22 mouse cellular contexts compared by ENCODE assay signal in genomic region chr11:112125249-112125933, GRCm38 (mm10).
DNase-seq lines count a peak whose midpoint lies in the region; ATAC-seq lines count a peak whose summit lies in the region.
"Had no signal": no experiment of that assay in that cellular context is flagged by ENCODE, and none has a peak within 500 bp of the region (broad histone marks: within the 10 kb centered on the region; RNA-seq: fewer than 3 reads in every experiment).

No protein-coding gene starts in this region.

- 36% methylated on average over 12 of the region's 12 CpGs for WGBS in intestine, embryonic 14.5 days
- 49% methylated on average over 12 of the region's 12 CpGs for WGBS in intestine, embryonic 16.5 days
- WGBS in lung, embryonic 16.5 days = 48% methylated on average over 12 of the region's 12 CpGs
- 34% methylated on average over 12 of the region's 12 CpGs for WGBS in limb, embryonic 11.5 days

- no peaks in the 10 kb centered on the region for H3K4me1 ChIP-seq in intestine, embryonic 14.5 days (replicated peaks; ENCODE audit: control insufficient read depth, insufficient read depth, low read length)
- no peaks in the 10 kb centered on the region for H3K4me1 ChIP-seq in intestine, embryonic 16.5 days (ENCODE audit: control insufficient read depth, insufficient read depth, low read length)
- H3K4me1 ChIP-seq in lung, embryonic 16.5 days (replicated peaks; ENCODE audit: control insufficient read depth, insufficient read depth, low read length) = peaks cover 2% of the 10 kb centered on the region; the same call in 1 of the 2 replicates
- H3K4me1 ChIP-seq in limb, embryonic 11.5 days (ENCODE audit: control insufficient read depth, insufficient read depth, low read length) = peaks cover 3% of the 10 kb centered on the region; the same call in 1 of the 2 replicates
- H3K4me1 ChIP-seq: embryonic facial prominence, embryonic 15.5 days; hindbrain, embryonic 12.5 days; hindbrain, embryonic 15.5 days had no signal

- H3K27me3 ChIP-seq in intestine, embryonic 14.5 days (replicated peaks; ENCODE audit: control insufficient read depth, insufficient read depth, low read length) = no peaks in the 10 kb centered on the region
- H3K27me3 ChIP-seq in intestine, embryonic 16.5 days (replicated peaks; ENCODE audit: control insufficient read depth, insufficient read depth, low read length) = no peaks in the 10 kb centered on the region
- no peaks in the 10 kb centered on the region for H3K27me3 ChIP-seq in lung, embryonic 16.5 days (ENCODE audit: control insufficient read depth, insufficient read depth, low read depth, low read length)
- no peaks in the 10 kb centered on the region for H3K27me3 ChIP-seq in limb, embryonic 11.5 days (ENCODE audit: control insufficient read depth, insufficient read depth, low read length)
- H3K27me3 ChIP-seq: embryonic facial prominence, embryonic 12.5 days; embryonic facial prominence, embryonic 15.5 days; hindbrain, embryonic 12.5 days; hindbrain, embryonic 15.5 days had no signal

- no peak overlapping the region for H3K27ac ChIP-seq in intestine, embryonic 14.5 days (ENCODE audit: low read depth)
- no peak overlapping the region for H3K27ac ChIP-seq in intestine, embryonic 16.5 days (ENCODE audit: low read length)
- peak overlapping the region; percentile 24; the same call in 1 of the 2 replicates for H3K27ac ChIP-seq in lung, embryonic 16.5 days (ENCODE audit: low read length)
- peak overlapping the region; percentile 42; the same call in 1 of the 2 replicates for H3K27ac ChIP-seq in limb, embryonic 11.5 days (replicated peaks; ENCODE audit: low read depth, low read length)
- H3K27ac ChIP-seq: embryonic facial prominence, embryonic 12.5 days; embryonic facial prominence, embryonic 15.5 days; hindbrain, embryonic 12.5 days; hindbrain, embryonic 15.5 days had no signal

- no peak overlapping the region for H3K9ac ChIP-seq in intestine, embryonic 14.5 days (ENCODE audit: low read length)
- no peak overlapping the region for H3K9ac ChIP-seq in intestine, embryonic 16.5 days (ENCODE audit: low read depth, low read length)
- no peak overlapping the region for H3K9ac ChIP-seq in lung, embryonic 16.5 days (ENCODE audit: low read length)
- no peak overlapping the region for H3K9ac ChIP-seq in limb, embryonic 11.5 days (ENCODE audit: low read length)
- H3K9ac ChIP-seq: embryonic facial prominence, embryonic 12.5 days; embryonic facial prominence, embryonic 15.5 days; forebrain, postnatal 0 days; hindbrain, embryonic 12.5 days; hindbrain, embryonic 15.5 days had no signal

- no peak for ATAC-seq in intestine, embryonic 14.5 days (replicated peaks; ENCODE audit: low FRiP score, low TSS enrichment, low read depth)
- no peak for ATAC-seq in intestine, embryonic 16.5 days
- peak; percentile 45; the same call in 1 of the 2 replicates for ATAC-seq in lung, embryonic 16.5 days (ENCODE audit: low read depth)
- peak; percentile 44; the same call in 1 of the 2 replicates for ATAC-seq in limb, embryonic 11.5 days (ENCODE audit: insufficient number of reproducible peaks, low FRiP score, low TSS enrichment, low read depth)
- ATAC-seq: activated CD4-positive, CD25-positive, alpha-beta regulatory T cell, adult 4 months; forebrain, embryonic 14.5 days; forebrain, postnatal 0 days had no signal

- DNase-seq in embryo, embryonic 11 days = peak; percentile 17
- no peak for DNase-seq in embryo, embryonic 9.5 days (ENCODE audit: extremely low spot score)
- DNase-seq in intestine, embryonic 14.5 days (ENCODE audit: low spot score) = no peak
- DNase-seq in lung, postnatal 14 days = no peak
- peak; percentile 57 for DNase-seq in limb, embryonic 11.5 days (ENCODE audit: low spot score)
- DNase-seq in yolk sac, embryonic 10.5 days (ENCODE audit: low spot score) = no peak
- DNase-seq: adrenal gland, adult 8-10 months; adrenal gland, postnatal 36 days; cerebellum, adult 18-20 months; cerebellum, adult 9-10 months; cerebellum, postnatal 14 days; forebrain, postnatal 0 days; gastrocnemius, postnatal 25 days had no signal

- H3K4me3 ChIP-seq in intestine, embryonic 14.5 days (ENCODE audit: low read depth, low read length) = no peak overlapping the region
- no peak overlapping the region for H3K4me3 ChIP-seq in intestine, embryonic 16.5 days (ENCODE audit: low read length)
- no peak overlapping the region for H3K4me3 ChIP-seq in lung, embryonic 16.5 days (ENCODE audit: low read length)
- no peak overlapping the region for H3K4me3 ChIP-seq in limb, embryonic 11.5 days (ENCODE audit: low read depth, low read length)
- H3K4me3 ChIP-seq: embryonic facial prominence, embryonic 12.5 days; embryonic facial prominence, embryonic 15.5 days; hindbrain, embryonic 12.5 days; hindbrain, embryonic 15.5 days had no signal

- no peaks in the 10 kb centered on the region for H3K36me3 ChIP-seq in intestine, embryonic 14.5 days (ENCODE audit: control insufficient read depth, insufficient read depth, low read length)
- H3K36me3 ChIP-seq in intestine, embryonic 16.5 days (ENCODE audit: control insufficient read depth, insufficient read depth, low read length) = no peaks in the 10 kb centered on the region
- no peaks in the 10 kb centered on the region for H3K36me3 ChIP-seq in lung, embryonic 16.5 days (ENCODE audit: control insufficient read depth, insufficient read depth, low read length)
- no peaks in the 10 kb centered on the region for H3K36me3 ChIP-seq in limb, embryonic 11.5 days (ENCODE audit: control insufficient read depth, insufficient read depth, low read length)
- H3K36me3 ChIP-seq: embryonic facial prominence, embryonic 12.5 days; embryonic facial prominence, embryonic 15.5 days; hindbrain, embryonic 12.5 days; hindbrain, embryonic 15.5 days had no signal

- 0 out of 2 replicates have a peak overlapping the region, but pooled peaks have one; percentile 18 for H3K4me2 ChIP-seq in intestine, embryonic 14.5 days (ENCODE audit: low read length)
- H3K4me2 ChIP-seq in intestine, embryonic 16.5 days (ENCODE audit: low read depth, low read length) = no peak overlapping the region
- H3K4me2 ChIP-seq in lung, embryonic 16.5 days (ENCODE audit: low read depth, low read length) = 0 out of 2 replicates have a peak overlapping the region, but pooled peaks have one; percentile 13
- H3K4me2 ChIP-seq in limb, embryonic 11.5 days (ENCODE audit: low read depth, severe bottlenecking) = no peak overlapping the region
- H3K4me2 ChIP-seq: embryonic facial prominence, embryonic 12.5 days; embryonic facial prominence, embryonic 15.5 days; heart, embryonic 11.5 days; hindbrain, embryonic 12.5 days; hindbrain, embryonic 15.5 days had no signal

- no peaks in the 10 kb centered on the region for H3K9me3 ChIP-seq in intestine, embryonic 14.5 days (ENCODE audit: control insufficient read depth, low read length)
- H3K9me3 ChIP-seq in intestine, embryonic 16.5 days (ENCODE audit: control insufficient read depth, low read length) = no peaks in the 10 kb centered on the region
- H3K9me3 ChIP-seq in lung, embryonic 16.5 days (ENCODE audit: control insufficient read depth, low read length) = no peaks in the 10 kb centered on the region
- no peaks in the 10 kb centered on the region for H3K9me3 ChIP-seq in limb, embryonic 11.5 days (ENCODE audit: control insufficient read depth, low read length)
- H3K9me3 ChIP-seq: embryonic facial prominence, embryonic 12.5 days; embryonic facial prominence, embryonic 15.5 days; hindbrain, embryonic 12.5 days; hindbrain, embryonic 15.5 days had no signal

Comparison
In these comparisons a context has a peak if more than half of its experiments do, and no peak if none do; other contexts are left out.
1. DNase-seq: peak in embryo, embryonic 11 days (single experiment) and limb, embryonic 11.5 days (single experiment); none in embryo, embryonic 9.5 days (single experiment), intestine, embryonic 14.5 days (single experiment), lung, postnatal 14 days (single experiment) and yolk sac, embryonic 10.5 days (single experiment).
2. H3K4me2 ChIP-seq: peak in intestine, embryonic 14.5 days (single experiment) and lung, embryonic 16.5 days (single experiment); none in intestine, embryonic 16.5 days (single experiment) and limb, embryonic 11.5 days (single experiment).
3. ATAC-seq: peak in lung, embryonic 16.5 days (single experiment) and limb, embryonic 11.5 days (single experiment); none in intestine, embryonic 14.5 days (single experiment) and intestine, embryonic 16.5 days (single experiment).
4. H3K27ac ChIP-seq: peak in lung, embryonic 16.5 days (single experiment) and limb, embryonic 11.5 days (single experiment); none in intestine, embryonic 14.5 days (single experiment) and intestine, embryonic 16.5 days (single experiment).